ENCODE assay signal across 11 mouse cellular contexts in the genomic region with DNA sequence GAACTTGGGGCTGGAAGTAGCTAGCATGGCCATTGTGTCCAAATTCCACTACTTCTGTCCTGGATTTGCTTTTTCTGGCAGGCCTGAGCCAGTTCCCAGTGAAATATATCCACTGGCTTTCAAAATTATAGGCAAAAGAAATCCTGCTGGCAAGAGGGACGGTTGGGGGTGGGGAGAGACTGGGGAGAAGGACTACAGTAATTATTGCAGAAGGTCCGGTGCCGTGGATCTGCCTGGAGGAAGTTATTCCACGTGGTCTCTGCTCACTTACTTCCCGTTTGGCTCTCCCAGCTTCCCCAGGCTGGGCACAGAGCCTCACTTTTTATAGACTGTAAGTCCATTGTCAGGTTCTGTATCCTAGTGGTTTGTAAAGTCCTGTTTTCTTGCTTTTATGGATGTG.
DNase-seq lines count a peak whose midpoint lies in the region; ATAC-seq lines count a peak whose summit lies in the region.
"Had no signal": no experiment of that assay in that cellular context is flagged by ENCODE, and none has a peak within 500 bp of the region (broad histone marks: within the 10 kb centered on the region; RNA-seq: fewer than 3 reads in every experiment).

No protein-coding gene starts in this region.

- no peak overlapping the region for H3K4me3 ChIP-seq in heart, embryonic 12.5 days
- H3K4me3 ChIP-seq in forebrain, embryonic 15.5 days: no peak overlapping the region
- H3K4me3 ChIP-seq in hindbrain, embryonic 13.5 days: no peak overlapping the region
- H3K4me3 ChIP-seq in forebrain, embryonic 16.5 days (replicated peaks; ENCODE audit: low read length): no peak overlapping the region
- H3K4me3 ChIP-seq: midbrain, embryonic 12.5 days had no signal

- H3K27me3 ChIP-seq in heart, embryonic 12.5 days (replicated peaks): no peaks in the 10 kb centered on the region
- no peaks in the 10 kb centered on the region for H3K27me3 ChIP-seq in forebrain, embryonic 15.5 days
- H3K27me3 ChIP-seq in hindbrain, embryonic 13.5 days: peaks cover 46% of the 10 kb centered on the region
- no peaks in the 10 kb centered on the region for H3K27me3 ChIP-seq in forebrain, embryonic 16.5 days (replicated peaks; ENCODE audit: control insufficient read depth, insufficient read depth, low read length)

- WGBS in heart, embryonic 12.5 days: 65% methylated on average over 5 of the region's 5 CpGs
- 63% methylated on average over 5 of the region's 5 CpGs for WGBS in forebrain, embryonic 15.5 days
- WGBS in hindbrain, embryonic 13.5 days: 77% methylated on average over 5 of the region's 5 CpGs
- WGBS in forebrain, embryonic 16.5 days: 62% methylated on average over 5 of the region's 5 CpGs

- H3K27ac ChIP-seq in heart, embryonic 12.5 days (ENCODE audit: poor library complexity, severe bottlenecking): no peak overlapping the region
- no peak overlapping the region for H3K27ac ChIP-seq in forebrain, embryonic 15.5 days (replicated peaks)
- H3K27ac ChIP-seq in hindbrain, embryonic 13.5 days: no peak overlapping the region
- H3K27ac ChIP-seq in forebrain, embryonic 16.5 days (ENCODE audit: low read length): no peak overlapping the region
- H3K27ac ChIP-seq: midbrain, embryonic 12.5 days had no signal

- no peak overlapping the region for H3K4me2 ChIP-seq in heart, embryonic 12.5 days
- H3K4me2 ChIP-seq in forebrain, embryonic 15.5 days (replicated peaks): no peak overlapping the region
- no peak overlapping the region for H3K4me2 ChIP-seq in hindbrain, embryonic 13.5 days
- H3K4me2 ChIP-seq in forebrain, embryonic 16.5 days (ENCODE audit: low read length): no peak overlapping the region
- H3K4me2 ChIP-seq: midbrain, embryonic 12.5 days had no signal

- peaks cover 29% of the 10 kb centered on the region for H3K4me1 ChIP-seq in heart, embryonic 12.5 days (replicated peaks)
- H3K4me1 ChIP-seq in forebrain, embryonic 15.5 days: peaks cover 24% of the 10 kb centered on the region
- peaks cover 21% of the 10 kb centered on the region for H3K4me1 ChIP-seq in hindbrain, embryonic 13.5 days (replicated peaks)
- peaks cover 18% of the 10 kb centered on the region for H3K4me1 ChIP-seq in forebrain, embryonic 16.5 days (replicated peaks; ENCODE audit: control insufficient read depth, insufficient read depth, low read length)

- H3K36me3 ChIP-seq in heart, embryonic 12.5 days: no peaks in the 10 kb centered on the region
- no peaks in the 10 kb centered on the region for H3K36me3 ChIP-seq in forebrain, embryonic 15.5 days
- H3K36me3 ChIP-seq in hindbrain, embryonic 13.5 days: no peaks in the 10 kb centered on the region
- H3K36me3 ChIP-seq in forebrain, embryonic 16.5 days (ENCODE audit: control insufficient read depth, insufficient read depth): no peaks in the 10 kb centered on the region
- H3K36me3 ChIP-seq: midbrain, embryonic 12.5 days had no signal

- no peak overlapping the region for H3K9ac ChIP-seq in heart, embryonic 12.5 days
- no peak overlapping the region for H3K9ac ChIP-seq in forebrain, embryonic 15.5 days (replicated peaks)
- no peak overlapping the region for H3K9ac ChIP-seq in hindbrain, embryonic 13.5 days
- no peak overlapping the region for H3K9ac ChIP-seq in forebrain, embryonic 16.5 days (replicated peaks; ENCODE audit: low read depth, low read length)
- H3K9ac ChIP-seq: midbrain, embryonic 12.5 days had no signal

- DNase-seq in heart, adult 8-10 months (ENCODE audit: low spot score): peak; percentile 40
- DNase-seq in gastrocnemius, adult 8-10 months (ENCODE audit: low spot score in 2 of 2): peak; percentile 40 to 56
- peak; percentile 86 for DNase-seq in kidney, postnatal 10 days
- DNase-seq in ovary, postnatal 14 days (ENCODE audit: low spot score): peak; percentile 51
- DNase-seq: cerebellum, adult 9-11 months; layer of hippocampus, adult 9-11 months had no signal

- H3K9me3 ChIP-seq in heart, embryonic 12.5 days (replicated peaks): no peaks in the 10 kb centered on the region
- H3K9me3 ChIP-seq in forebrain, embryonic 15.5 days: no peaks in the 10 kb centered on the region
- no peaks in the 10 kb centered on the region for H3K9me3 ChIP-seq in hindbrain, embryonic 13.5 days
- H3K9me3 ChIP-seq in forebrain, embryonic 16.5 days (ENCODE audit: control insufficient read depth, low read length): no peaks in the 10 kb centered on the region
- H3K9me3 ChIP-seq: midbrain, embryonic 12.5 days had no signal

- ATAC-seq in heart, embryonic 12.5 days (ENCODE audit: insufficient number of reproducible peaks, low FRiP score): no peak
- no peak for ATAC-seq in forebrain, embryonic 15.5 days (replicated peaks)
- no peak for ATAC-seq in hindbrain, embryonic 13.5 days (ENCODE audit: low FRiP score)
- ATAC-seq in forebrain, embryonic 16.5 days: no peak
